Mouse (Mus musculus) intestine, embryonic 15.5 days (tissue): ENCODE results near the gene Duoxa2. TPM values are rescaled to one million over a fixed set of nuclear protein-coding genes. Genes with fewer than 3 reads are reported as not detected.
"Not testable (repeated sequence)": the region's sequence is repeated elsewhere in the genome, so short reads cannot be mapped to it uniquely, and the experiment has no call there.

Source experiments
- ATAC-seq: fragments of 200-750 bp; cut with Nextera tagmentation; 2 replicates; pipeline ENCODE4 v1.8.0; 2017; ENCODE audit warnings: moderate TSS enrichment, moderate library complexity
- H3K27ac ChIP-seq: fragments of 300-500 bp; sonication (generic); 2 replicates; pipeline ENCODE4 v1.5.1; 2015; ENCODE audit warnings: mild to moderate bottlenecking, inconsistent platforms
- H3K27me3 ChIP-seq: fragments of 300-500 bp; sonication (generic); replicated peaks from 2 replicates; pipeline ENCODE4 v1.6.1; 2015; ENCODE audit warnings: inconsistent platforms
- H3K36me3 ChIP-seq: fragments of 300-500 bp; sonication (generic); 2 replicates; pipeline ENCODE4 v1.6.1; 2015; ENCODE audit warnings: inconsistent platforms
- H3K4me1 ChIP-seq: fragments of 300-500 bp; sonication (generic); replicated peaks from 2 replicates; pipeline ENCODE4 v1.6.1; 2015; ENCODE audit warnings: inconsistent platforms
- H3K4me2 ChIP-seq: fragments of 300-500 bp; sonication (generic); replicated peaks from 2 replicates; pipeline ENCODE4 v1.6.1; 2015; ENCODE audit warnings: mild to moderate bottlenecking, inconsistent platforms
- H3K4me3 ChIP-seq: fragments of 300-500 bp; sonication (generic); replicated peaks from 2 replicates; pipeline ENCODE4 v1.5.1; 2015; ENCODE audit warnings: inconsistent platforms
- H3K9ac ChIP-seq: fragments of 300-500 bp; sonication (generic); 2 replicates; pipeline ENCODE4 v1.6.1; 2015; ENCODE audit warnings: inconsistent platforms
- H3K9me3 ChIP-seq: fragments of 300-500 bp; sonication (generic); 2 replicates; pipeline ENCODE4 v1.6.1; 2016; ENCODE audit warnings: inconsistent platforms
- WGBS: fragments of 180-500 bp; shearing (Covaris S2); methylation state at CpG from one replicate; pipeline ENCODE4 v1.1.7; 2015; 5-methylcytosine and 5-hydroxymethylcytosine counted together
- polyA plus RNA-seq: library from polyadenylated mRNA; unstranded; fragments of >200 nt; fragmentation: Nextera tagmentation; extraction: Ambion mirVana; gene quantifications from 2 replicates; pipeline ENCODE4 v1.2.1, GENCODE M21; 2015

The Duoxa2 gene
- polyA plus RNA-seq, 1 experiment from 2014 or later = 0.14 TPM

GRCm38 (mm10) chr2:122313536-122313935 lies 14.8 kb downstream of the Duoxa2 start, which contains the start of gene Duoxa1:
Gene Duoxa1, minus strand, starts transcription at chr2:122313730.
- Histone ChIP-seq H3K27me3 (peaks cover 45% of the 10 kb centered on the region), H3K4me1 (peaks cover 11% of the 10 kb centered on the region), H3K4me2 (peak within 1 kb of the TSS; percentile 69), H3K9me3 (no peaks in the 10 kb centered on the region), H3K27ac (no peak within 1 kb of the TSS), H3K36me3 (no peaks in the 10 kb centered on the region), H3K4me3 (peak within 1 kb of the TSS; percentile 29), H3K9ac (no peak within 1 kb of the TSS)
- ATAC-seq = peak; percentile 62
- 4% methylated on average over 24 of the region's 24 CpGs for WGBS

GRCm38 (mm10) chr2:122315372-122315771 lies 16.7 kb downstream of the Duoxa2 start, which contains the start of gene Duox1:
Gene Duox1, plus strand, starts transcription at chr2:122315672.
- Histone ChIP-seq H3K4me3 (no peak within 1 kb of the TSS), H3K4me2 (no peak within 1 kb of the TSS), H3K27ac (no peak within 1 kb of the TSS), H3K9ac (no peak within 1 kb of the TSS), H3K9me3 (no peaks in the 10 kb centered on the region), H3K27me3 (peaks cover 36% of the 10 kb centered on the region), H3K4me1 (peaks cover 11% of the 10 kb centered on the region), H3K36me3 (no peaks in the 10 kb centered on the region)
- WGBS = 90% methylated on average over 7 of the region's 7 CpGs
- no peak for ATAC-seq

GRCm38 (mm10) chr2:122317384-122317783 lies 18.7 kb downstream of the Duoxa2 start:
- Histone ChIP-seq H3K4me2 (no peak overlapping the region), H3K27me3 (peaks cover 24% of the 10 kb centered on the region), H3K9ac (no peak overlapping the region), H3K4me1 (peaks cover 11% of the 10 kb centered on the region), H3K27ac (no peak overlapping the region), H3K4me3 (no peak overlapping the region), H3K36me3 (no peaks in the 10 kb centered on the region), H3K9me3 (no peaks in the 10 kb centered on the region)
- WGBS = 61% methylated on average over 4 of the region's 4 CpGs
- ATAC-seq = no peak

- H3K9ac ChIP-seq = no peak overlapping the region
- no peak overlapping the region for H3K4me2 ChIP-seq
- no peaks in the 10 kb centered on the region for H3K9me3 ChIP-seq
- H3K4me3 ChIP-seq = no peak overlapping the region
- WGBS = 55% methylated on average over 3 of the region's 3 CpGs
- no peaks in the 10 kb centered on the region for H3K36me3 ChIP-seq
- no peaks in the 10 kb centered on the region for H3K27me3 ChIP-seq
- no peaks in the 10 kb centered on the region for H3K4me1 ChIP-seq
- ATAC-seq = no peak
- no peak overlapping the region for H3K27ac ChIP-seq
Measured at GRCm38 (mm10) chr2:122323960-122324359, 25.3 kb downstream of the Duoxa2 start.

GRCm38 (mm10) chr2:122324586-122324985 lies 25.9 kb downstream of the Duoxa2 start:
- Histone ChIP-seq H3K36me3 (no peaks in the 10 kb centered on the region), H3K27ac (no peak overlapping the region), H3K4me3 (no peak overlapping the region), H3K4me2 (no peak overlapping the region), H3K9ac (no peak overlapping the region), H3K27me3 (no peaks in the 10 kb centered on the region), H3K4me1 (no peaks in the 10 kb centered on the region), H3K9me3 (no peaks in the 10 kb centered on the region)
- ATAC-seq = no peak
- WGBS = 78% methylated on average over 3 of the region's 3 CpGs

- no peak for ATAC-seq
- Histone ChIP-seq H3K27ac (no peak overlapping the region), H3K4me1 (no peaks in the 10 kb centered on the region), H3K36me3 (no peaks in the 10 kb centered on the region), H3K4me2 (no peak overlapping the region), H3K9me3 (no peaks in the 10 kb centered on the region), H3K27me3 (no peaks in the 10 kb centered on the region), H3K9ac (no peak overlapping the region), H3K4me3 (no peak overlapping the region)
- WGBS = 63% methylated on average over 2 of the region's 2 CpGs
Measured at GRCm38 (mm10) chr2:122325361-122325760, 26.7 kb downstream of the Duoxa2 start.

- H3K27ac ChIP-seq = no peak overlapping the region
- H3K4me1 ChIP-seq = no peaks in the 10 kb centered on the region
- no peak overlapping the region for H3K4me2 ChIP-seq
- ATAC-seq = no peak
- 58% methylated on average over 3 of the region's 3 CpGs for WGBS
- no peaks in the 10 kb centered on the region for H3K9me3 ChIP-seq
- H3K9ac ChIP-seq = no peak overlapping the region
- H3K27me3 ChIP-seq = no peaks in the 10 kb centered on the region
- H3K4me3 ChIP-seq = no peak overlapping the region
- no peaks in the 10 kb centered on the region for H3K36me3 ChIP-seq
Measured at GRCm38 (mm10) chr2:122327986-122328385, 29.3 kb downstream of the Duoxa2 start.

GRCm38 (mm10) chr2:122330317-122330716 lies 31.6 kb downstream of the Duoxa2 start:
- H3K36me3 ChIP-seq, H3K4me3 ChIP-seq, H3K4me1 ChIP-seq, H3K9ac ChIP-seq, H3K4me2 ChIP-seq, H3K27me3 ChIP-seq, ATAC-seq, H3K9me3 ChIP-seq, H3K27ac ChIP-seq: not testable (repeated sequence)
- 84% methylated on average over 6 of the region's 6 CpGs for WGBS

- Histone ChIP-seq H3K4me3 (no peak overlapping the region), H3K36me3 (no peaks in the 10 kb centered on the region), H3K9me3 (no peaks in the 10 kb centered on the region), H3K9ac (no peak overlapping the region), H3K27me3 (no peaks in the 10 kb centered on the region), H3K4me2 (no peak overlapping the region), H3K4me1 (no peaks in the 10 kb centered on the region), H3K27ac (no peak overlapping the region)
- WGBS = 85% methylated on average over 3 of the region's 3 CpGs
- no peak for ATAC-seq
Measured at GRCm38 (mm10) chr2:122332222-122332621, 33.5 kb downstream of the Duoxa2 start.

- no peaks in the 10 kb centered on the region for H3K9me3 ChIP-seq
- H3K4me3 ChIP-seq = no peak overlapping the region
- H3K4me1 ChIP-seq = no peaks in the 10 kb centered on the region
- H3K27ac ChIP-seq = no peak overlapping the region
- 56% methylated on average over 3 of the region's 3 CpGs for WGBS
- no peak overlapping the region for H3K9ac ChIP-seq
- no peaks in the 10 kb centered on the region for H3K27me3 ChIP-seq
- ATAC-seq = peak; percentile 52; the same call in 1 of the 2 replicates
- H3K4me2 ChIP-seq = no peak overlapping the region
- no peaks in the 10 kb centered on the region for H3K36me3 ChIP-seq
Measured at GRCm38 (mm10) chr2:122334170-122334569, 35.5 kb downstream of the Duoxa2 start.

GRCm38 (mm10) chr2:122337291-122337690 lies 38.6 kb downstream of the Duoxa2 start:
- H3K4me3 ChIP-seq = no peak overlapping the region
- no peak overlapping the region for H3K27ac ChIP-seq
- no peaks in the 10 kb centered on the region for H3K36me3 ChIP-seq
- H3K4me2 ChIP-seq = no peak overlapping the region
- H3K9ac ChIP-seq = no peak overlapping the region
- no peak for ATAC-seq
- H3K4me1 ChIP-seq = no peaks in the 10 kb centered on the region
- 66% methylated on average over 21 of the region's 21 CpGs for WGBS
- H3K9me3 ChIP-seq = no peaks in the 10 kb centered on the region
- no peaks in the 10 kb centered on the region for H3K27me3 ChIP-seq

GRCm38 (mm10) chr2:122345106-122345893 lies 46.6 kb downstream of the Duoxa2 start:
- Histone ChIP-seq H3K9ac (no peak overlapping the region), H3K27me3 (no peaks in the 10 kb centered on the region), H3K9me3 (no peaks in the 10 kb centered on the region), H3K4me2 (no peak overlapping the region), H3K27ac (no peak overlapping the region), H3K4me3 (no peak overlapping the region), H3K36me3 (no peaks in the 10 kb centered on the region), H3K4me1 (peaks cover 16% of the 10 kb centered on the region)
- ATAC-seq = no peak
- WGBS = 76% methylated on average over 6 of the region's 6 CpGs

- not testable (repeated sequence) for ATAC-seq
Measured at GRCm38 (mm10) chr2:122346164-122346563, 47.5 kb downstream of the Duoxa2 start.

More at GRCm38 (mm10) chr2:122346164-122346563, 47.5 kb downstream of the Duoxa2 start:
- H3K4me3 ChIP-seq, H3K36me3 ChIP-seq, H3K9me3 ChIP-seq, H3K4me2 ChIP-seq, H3K27ac ChIP-seq, H3K9ac ChIP-seq, H3K27me3 ChIP-seq: not testable (repeated sequence)
- WGBS = 89% methylated on average over 6 of the region's 6 CpGs
- H3K4me1 ChIP-seq = peaks cover 16% of the 10 kb centered on the region
